Mouse (Mus musculus) kidney, embryonic 16.5 days (tissue): ENCODE results near the gene Fam90a1a. TPM values are rescaled to one million over a fixed set of nuclear protein-coding genes. Genes with fewer than 3 reads are reported as not detected.
"Not testable (repeated sequence)": the region's sequence is repeated elsewhere in the genome, so short reads cannot be mapped to it uniquely, and the experiment has no call there.

Source experiments
- ATAC-seq: fragments of 200-750 bp; cut with Nextera tagmentation; 2 replicates; pipeline ENCODE4 v1.8.0; 2017; ENCODE audit warnings: moderate TSS enrichment; ENCODE audit not compliant: low FRiP score, low TSS enrichment
- H3K27ac ChIP-seq: fragments of 300-500 bp; sonication (generic); 2 replicates; pipeline ENCODE4 v1.5.1; 2014; ENCODE audit warnings: low read length
- H3K27me3 ChIP-seq: fragments of 300-500 bp; sonication (generic); 2 replicates; pipeline ENCODE4 v1.6.1; 2014; ENCODE audit warnings: low read length, control low read depth, mixed read lengths; ENCODE audit not compliant: insufficient read depth
- H3K36me3 ChIP-seq: fragments of 300-500 bp; sonication (generic); 2 replicates; pipeline ENCODE4 v1.6.1; 2014; ENCODE audit warnings: low read length, control low read depth, mixed read lengths; ENCODE audit not compliant: insufficient read depth
- H3K4me1 ChIP-seq: fragments of 300-500 bp; sonication (generic); 2 replicates; pipeline ENCODE4 v1.6.1; 2014; ENCODE audit warnings: low read length, control low read depth, mixed read lengths; ENCODE audit not compliant: insufficient read depth
- H3K4me2 ChIP-seq: fragments of 300-500 bp; sonication (generic); replicated peaks from 2 replicates; pipeline ENCODE4 v1.6.1; 2014; ENCODE audit warnings: low read depth, low read length
- H3K4me3 ChIP-seq: fragments of 300-500 bp; sonication (generic); 2 replicates; pipeline ENCODE4 v1.5.1; 2014; ENCODE audit warnings: mild to moderate bottlenecking, low read length
- H3K9ac ChIP-seq: fragments of 300-500 bp; sonication (generic); replicated peaks from 2 replicates; pipeline ENCODE4 v1.6.1; 2014; ENCODE audit warnings: low read length
- H3K9me3 ChIP-seq: fragments of 300-500 bp; sonication (generic); 2 replicates; pipeline ENCODE4 v1.6.1; 2016; ENCODE audit warnings: low read length, control low read depth
- WGBS: fragments of 180-500 bp; shearing (Covaris S2); extraction: QIAGEN DNeasy Blood & Tissue Kit; methylation state at CpG from one replicate; pipeline ENCODE4 v1.1.7; 2014; 5-methylcytosine and 5-hydroxymethylcytosine counted together
- polyA plus RNA-seq: library from polyadenylated mRNA; unstranded; fragments of >200 nt; fragmentation: Nextera tagmentation; extraction: Ambion mirVana; gene quantifications from 2 replicates; pipeline ENCODE4 v1.2.1, GENCODE M21; 2015

Fam90a1a gene
- polyA plus RNA-seq, result not detected in 2 replicates

DNA sequence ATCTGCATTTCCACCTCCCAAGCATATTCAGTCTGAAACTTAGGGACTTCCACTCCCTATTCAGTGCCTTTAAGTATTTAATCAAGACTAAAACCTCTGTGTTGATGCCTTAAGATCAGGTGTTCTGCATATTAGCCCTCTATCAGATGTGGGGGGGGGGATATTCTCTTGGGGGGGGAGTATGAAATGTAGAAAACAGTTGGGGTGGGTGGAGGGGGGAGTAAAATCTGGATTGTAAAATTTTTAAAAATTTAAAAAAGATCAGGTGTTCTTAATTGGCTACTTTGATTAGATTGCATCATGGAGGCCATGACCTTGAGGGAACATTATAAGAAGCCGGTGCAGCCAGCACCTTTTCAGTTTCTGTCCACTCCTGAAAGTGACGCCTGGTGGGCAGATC lies at the start of gene Fam90a1a:
TSS of gene Fam90a1a (plus strand) at position 301 of the 400 bp plus-strand sequence.
- Histone ChIP-seq H3K27ac (no peak within 1 kb of the TSS), H3K4me3 (no peak within 1 kb of the TSS), H3K27me3 (no peaks in the 10 kb centered on the region), H3K4me1 (no peaks in the 10 kb centered on the region), H3K9me3 (no peaks in the 10 kb centered on the region), H3K9ac (no peak within 1 kb of the TSS), H3K4me2 (no peak within 1 kb of the TSS), H3K36me3 (no peaks in the 10 kb centered on the region)
- no peak for ATAC-seq
- WGBS, result 78% methylated on average over 2 of the region's 2 CpGs

DNA sequence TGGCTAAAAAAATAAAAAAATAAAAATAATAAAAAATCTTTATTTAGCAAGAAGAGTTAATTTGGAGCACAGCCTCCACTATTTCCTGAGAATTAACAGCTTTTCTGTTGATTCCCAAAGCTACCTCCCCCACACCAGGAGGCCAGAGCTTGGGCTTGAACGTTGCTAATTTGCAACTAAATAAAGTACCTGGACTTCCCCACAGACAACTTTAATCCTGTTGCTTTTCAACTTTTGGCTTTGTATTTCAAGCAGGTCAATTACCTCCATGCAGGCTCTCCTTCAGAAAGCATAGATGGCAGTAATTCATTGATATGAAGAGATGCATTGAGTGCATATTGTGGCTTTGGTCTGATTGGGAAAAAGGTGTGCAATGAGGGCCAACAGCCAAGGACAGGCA lies 46.6 kb upstream of the Fam90a1a start:
- Histone ChIP-seq H3K9ac (no peak overlapping the region), H3K4me3 (no peak overlapping the region), H3K27me3 (no peaks in the 10 kb centered on the region), H3K36me3 (no peaks in the 10 kb centered on the region), H3K4me2 (no peak overlapping the region), H3K9me3 (no peaks in the 10 kb centered on the region), H3K4me1 (no peaks in the 10 kb centered on the region), H3K27ac (no peak overlapping the region)
- 3% methylated on average over 1 of the region's 1 CpGs for WGBS
- ATAC-seq, result no peak

DNA sequence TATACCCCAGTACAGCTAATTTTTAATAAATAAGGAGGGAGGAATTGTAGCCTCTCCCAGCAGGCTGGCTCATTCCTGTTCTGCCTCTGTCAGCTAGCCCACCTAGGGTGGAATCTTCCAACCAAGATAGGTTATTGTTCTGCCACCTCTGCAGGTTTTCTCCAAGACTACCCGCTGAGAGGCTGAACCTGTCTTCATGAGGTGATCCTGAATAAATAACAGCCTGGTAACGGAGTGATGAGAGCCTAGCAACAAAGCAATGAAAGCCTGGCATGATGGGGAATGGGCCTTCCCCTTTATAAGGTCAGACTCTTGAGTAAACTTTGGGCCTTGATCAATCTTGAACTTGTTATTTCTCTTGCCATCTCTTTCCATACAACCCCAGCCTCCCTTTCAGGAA lies 46.0 kb upstream of the Fam90a1a start:
- Histone ChIP-seq H3K9ac (no peak overlapping the region), H3K4me1 (no peaks in the 10 kb centered on the region), H3K27me3 (no peaks in the 10 kb centered on the region), H3K4me3 (no peak overlapping the region), H3K9me3 (no peaks in the 10 kb centered on the region), H3K36me3 (no peaks in the 10 kb centered on the region), H3K4me2 (no peak overlapping the region), H3K27ac (no peak overlapping the region)
- 35% methylated on average over 2 of the region's 2 CpGs for WGBS
- no peak for ATAC-seq

DNA sequence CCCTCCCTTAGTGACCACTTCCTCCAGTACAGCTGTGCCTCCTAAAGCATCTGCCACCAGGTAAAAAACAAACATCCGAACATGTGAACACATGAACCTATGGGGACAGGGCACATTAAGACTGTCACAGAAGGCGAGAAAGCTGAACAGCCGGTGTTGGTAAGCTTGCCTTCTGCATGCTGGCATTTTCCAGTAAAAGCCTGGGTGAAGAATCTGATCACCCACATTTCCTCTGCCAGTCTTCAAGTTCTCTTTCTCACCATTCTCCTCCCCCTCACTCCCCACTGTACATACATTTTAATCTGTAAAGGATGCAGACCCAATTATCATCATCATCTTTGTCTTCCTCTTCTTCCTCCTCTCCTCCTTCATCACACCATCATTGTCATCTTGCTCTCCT lies 42.9 kb upstream of the Fam90a1a start:
- no peaks in the 10 kb centered on the region for H3K27me3 ChIP-seq
- no peak overlapping the region for H3K9ac ChIP-seq
- H3K4me2 ChIP-seq, result no peak overlapping the region
- H3K27ac ChIP-seq, result no peak overlapping the region
- WGBS, result 81% methylated on average over 3 of the region's 3 CpGs
- no peaks in the 10 kb centered on the region for H3K9me3 ChIP-seq
- no peaks in the 10 kb centered on the region for H3K36me3 ChIP-seq
- H3K4me3 ChIP-seq, result no peak overlapping the region
- no peaks in the 10 kb centered on the region for H3K4me1 ChIP-seq
- no peak for ATAC-seq

DNA sequence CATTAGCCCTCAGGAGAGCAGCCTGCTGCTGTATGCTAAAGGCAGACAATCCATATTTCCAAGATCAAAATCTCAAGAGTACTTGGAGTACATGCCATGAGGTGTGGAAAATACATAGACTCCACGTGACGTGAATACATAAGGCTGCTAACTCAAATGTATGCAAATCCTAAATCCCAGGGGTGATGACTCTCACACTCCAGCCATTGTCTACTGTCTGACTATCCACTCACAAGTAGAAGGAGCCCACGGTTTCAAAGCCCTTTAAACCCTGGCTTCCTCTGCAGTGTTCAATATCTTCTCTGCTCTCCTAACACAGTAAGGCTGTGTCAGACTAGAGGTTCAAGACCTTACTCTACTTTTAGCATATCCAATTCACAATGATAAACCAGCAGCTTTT lies 27.8 kb upstream of the Fam90a1a start:
- H3K9me3 ChIP-seq, H3K4me2 ChIP-seq, H3K27ac ChIP-seq, H3K27me3 ChIP-seq, H3K4me3 ChIP-seq, H3K9ac ChIP-seq, H3K36me3 ChIP-seq, ATAC-seq, H3K4me1 ChIP-seq: not testable (repeated sequence)
- 84% methylated on average over 3 of the region's 3 CpGs for WGBS

DNA sequence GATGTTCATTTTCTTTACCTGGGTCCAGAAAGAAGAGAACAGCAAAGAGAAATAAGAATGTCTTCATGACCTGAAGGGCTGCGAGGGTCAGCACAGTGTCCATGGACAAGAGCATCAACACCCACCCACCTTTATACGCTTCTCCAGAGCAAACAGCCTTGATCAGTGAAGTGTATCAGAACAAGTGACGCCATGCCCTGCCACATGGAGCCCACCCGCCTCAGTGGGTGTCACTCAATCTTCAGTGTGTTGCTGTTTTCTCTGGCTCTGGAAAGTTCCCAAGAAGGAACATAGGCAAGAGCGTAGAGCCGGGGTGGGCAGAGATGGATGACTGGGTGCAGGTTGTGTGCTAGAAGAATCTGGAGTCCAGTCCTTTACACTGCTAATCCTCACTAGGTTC lies 25.9 kb upstream of the Fam90a1a start, which contains the start of gene Defb15:
TSS of gene Defb15 (minus strand) at position 101 of the 400 bp plus-strand sequence.
- no peak within 1 kb of the TSS for H3K4me2 ChIP-seq
- H3K27me3 ChIP-seq, result no peaks in the 10 kb centered on the region
- ATAC-seq, result no peak
- H3K4me3 ChIP-seq, result no peak within 1 kb of the TSS
- H3K9me3 ChIP-seq, result no peaks in the 10 kb centered on the region
- H3K9ac ChIP-seq, result no peak within 1 kb of the TSS
- H3K4me1 ChIP-seq, result no peaks in the 10 kb centered on the region
- H3K27ac ChIP-seq, result no peak within 1 kb of the TSS
- no peaks in the 10 kb centered on the region for H3K36me3 ChIP-seq
- WGBS, result 73% methylated on average over 6 of the region's 6 CpGs

DNA sequence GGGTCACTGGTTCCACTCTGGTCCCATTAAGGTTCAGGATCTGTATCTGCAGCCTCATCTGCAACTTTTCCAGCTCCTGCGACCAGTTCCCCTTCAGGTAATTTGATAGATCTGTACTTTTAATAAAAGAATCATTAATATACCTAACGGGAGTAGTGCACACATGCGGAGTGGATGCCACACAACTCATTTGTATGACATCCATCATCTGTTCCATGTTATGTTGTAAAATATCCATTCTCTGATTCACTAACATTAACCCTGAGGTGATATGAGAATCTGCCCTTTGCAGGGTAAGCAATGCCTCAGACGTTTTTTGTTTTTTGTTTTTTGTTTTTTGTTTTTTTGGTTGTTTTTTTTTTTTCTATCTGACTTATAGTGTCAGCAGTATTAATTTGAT lies 20.5 kb upstream of the Fam90a1a start, which contains the start of gene Defb35:
TSS of gene Defb35 (plus strand) at position 301 of the 400 bp plus-strand sequence.
- H3K4me3 ChIP-seq, ATAC-seq, H3K9ac ChIP-seq, H3K4me2 ChIP-seq, H3K4me1 ChIP-seq, H3K27ac ChIP-seq, H3K27me3 ChIP-seq, H3K9me3 ChIP-seq, H3K36me3 ChIP-seq: not testable (repeated sequence)
- 90% methylated on average over 4 of the region's 4 CpGs for WGBS

DNA sequence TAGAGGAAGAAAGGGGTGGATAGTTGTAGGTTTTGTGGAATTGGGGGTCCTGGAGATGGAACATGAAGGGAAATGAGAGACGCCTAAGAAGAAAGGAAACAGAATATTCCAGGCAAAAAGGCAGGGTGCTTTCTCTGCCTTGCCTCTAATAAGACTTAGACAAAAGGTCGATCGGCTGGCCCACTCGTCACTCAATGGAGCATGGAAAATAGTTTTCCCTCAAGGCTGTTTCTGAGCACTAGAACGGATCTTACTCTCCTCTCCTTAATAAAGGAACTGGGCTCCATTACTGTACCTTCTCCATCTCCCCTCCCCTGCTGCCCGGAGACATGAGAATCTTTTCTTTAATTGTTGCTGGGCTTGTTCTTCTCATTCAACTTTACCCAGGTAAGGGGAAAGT lies 12.1 kb upstream of the Fam90a1a start, which contains the start of gene Defb13:
TSS of gene Defb13 (plus strand) at position 301 of the 400 bp plus-strand sequence.
- no peaks in the 10 kb centered on the region for H3K36me3 ChIP-seq
- H3K9me3 ChIP-seq, result no peaks in the 10 kb centered on the region
- H3K4me3 ChIP-seq, result no peak within 1 kb of the TSS
- no peak within 1 kb of the TSS for H3K9ac ChIP-seq
- ATAC-seq, result no peak
- WGBS, result 67% methylated on average over 6 of the region's 6 CpGs
- H3K27ac ChIP-seq, result no peak within 1 kb of the TSS
- H3K4me2 ChIP-seq, result no peak within 1 kb of the TSS
- H3K4me1 ChIP-seq, result no peaks in the 10 kb centered on the region
- no peaks in the 10 kb centered on the region for H3K27me3 ChIP-seq

DNA sequence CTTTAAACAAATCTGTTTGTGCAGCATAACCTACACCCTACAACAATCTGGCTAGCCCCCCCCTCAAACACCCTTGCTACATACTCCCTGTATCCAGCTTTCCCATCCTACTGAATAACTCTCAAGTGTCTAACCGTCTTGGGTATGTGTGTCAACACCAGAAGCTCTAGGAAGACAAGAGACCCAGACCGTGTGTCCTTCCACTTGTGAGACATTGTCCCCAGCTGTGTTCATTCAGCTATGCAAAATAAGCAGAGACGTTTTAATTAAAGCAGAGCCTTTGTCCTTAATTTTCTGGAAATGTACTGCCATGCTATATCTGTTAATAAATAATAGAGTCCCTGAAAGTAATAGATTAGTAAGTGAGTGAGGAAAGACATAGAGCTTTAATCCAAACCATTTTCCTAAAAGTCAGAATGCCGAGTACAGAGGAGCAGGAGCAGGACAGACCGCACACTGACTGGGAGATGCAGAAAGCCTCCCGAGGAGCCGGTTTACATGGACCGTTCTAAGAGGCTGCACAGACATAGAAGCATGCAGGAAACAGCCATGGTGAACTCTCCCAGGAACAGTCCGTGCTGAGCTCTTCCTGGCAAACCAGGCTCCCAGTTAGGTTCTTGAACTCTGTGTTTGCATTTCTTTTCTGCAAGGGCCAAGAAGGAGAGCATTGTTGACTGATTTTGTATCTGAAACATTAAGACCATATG lies 11.1 kb upstream of the Fam90a1a start:
- Histone ChIP-seq H3K27me3 (no peaks in the 10 kb centered on the region), H3K27ac (no peak overlapping the region), H3K9me3 (no peaks in the 10 kb centered on the region), H3K4me1 (no peaks in the 10 kb centered on the region), H3K36me3 (no peaks in the 10 kb centered on the region), H3K4me2 (no peak overlapping the region), H3K4me3 (no peak overlapping the region), H3K9ac (no peak overlapping the region)
- WGBS, result 51% methylated on average over 9 of the region's 9 CpGs
- ATAC-seq, result peak; percentile 46

DNA sequence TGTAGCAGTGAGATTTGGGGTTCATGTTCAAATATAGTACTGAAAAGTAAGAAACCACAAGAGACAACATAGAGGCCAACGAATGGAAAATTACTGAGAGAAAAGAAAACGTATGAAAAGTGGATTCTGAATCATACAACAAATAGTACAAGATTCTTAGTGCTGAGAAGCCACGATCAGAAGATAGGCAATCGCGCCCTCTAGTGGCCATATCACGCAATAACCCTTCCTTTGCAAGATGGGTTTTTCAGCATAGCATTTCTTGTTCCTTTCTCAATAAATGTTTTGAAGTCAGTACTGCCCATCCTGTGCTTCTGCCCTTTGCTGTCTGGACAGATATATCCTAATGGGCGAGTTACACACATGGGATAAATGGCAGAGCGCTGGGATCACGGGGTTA lies 3.2 kb upstream of the Fam90a1a start:
- Histone ChIP-seq H3K4me3 (no peak overlapping the region), H3K9ac (no peak overlapping the region), H3K36me3 (no peaks in the 10 kb centered on the region), H3K4me2 (no peak overlapping the region), H3K9me3 (no peaks in the 10 kb centered on the region), H3K4me1 (no peaks in the 10 kb centered on the region), H3K27me3 (no peaks in the 10 kb centered on the region), H3K27ac (no peak overlapping the region)
- WGBS, result 6% methylated on average over 9 of the region's 9 CpGs
- no peak for ATAC-seq
